Mouse (Mus musculus) C2C12 (cell line): ENCODE results near the gene Tmem63c.

Source experiments
- CEBPB ChIP-seq: IDR thresholded peaks from one replicate; pipeline ENCODE4 v1.6.1; 2011; ENCODE audit warnings: low read depth, mild to moderate bottlenecking, control low read depth, moderate library complexity
- CTCF ChIP-seq: IDR thresholded peaks from one replicate; pipeline ENCODE4 v1.5.1; 2011; ENCODE audit not compliant: control insufficient read depth, insufficient read depth, insufficient read length
- MYOD1 ChIP-seq: IDR thresholded peaks from one replicate; pipeline ENCODE4 v1.6.1; 2011; ENCODE audit warnings: low read depth; ENCODE audit not compliant: control insufficient read depth, insufficient read length

GRCm38 (mm10) chr12:87022006-87022405, 866 bp downstream of the Tmem63c start:
- no peak for TF ChIP-seq CTCF
- TF ChIP-seq CEBPB, result no peak
- TF ChIP-seq MYOD1, result no peak
